Mouse (Mus musculus) heart, postnatal 14 days (tissue): ENCODE results near the gene Trmt10a. TPM values are rescaled to one million over a fixed set of nuclear protein-coding genes. Genes with fewer than 3 reads are reported as not detected.

ENCODE experiments used
- DNase-seq, 2 experiments: peaks; one replicate each; pipeline ENCODE4 v3.0.0; 2021 to 2022
- intact Hi-C: fragments of 180-260 bp; cut with DNase I; formaldehyde crosslinking; loops from one replicate; pipeline ENCODE4 v1.15.1; 2025
- long read RNA-seq, 2 experiments: library from polyadenylated mRNA; stranded (forward); transcript quantifications; one replicate each; pipeline ENCODE4 v2.0.0; 2021
- total RNA-seq, 2 experiments: library from RNA; stranded (reverse); gene quantifications; 2 replicates each; pipeline ENCODE4 v1.2.3; 2021

The Trmt10a gene
- 1 to 10 TPM; 1.6 to 3.4 TPM for total RNA-seq
- long read RNA-seq, experiment 1, full-length matches to known transcripts: 1 of 2 reads
- long read RNA-seq, experiment 1, partial matches to known transcripts: 0 of 2 reads
- long read RNA-seq, experiment 1, other reads (novel, unspliced or antisense): 1 of 2 reads
- long read RNA-seq, experiment 2, full-length matches to known transcripts: 1 of 6 reads
- long read RNA-seq, experiment 2, partial matches to known transcripts: 0 of 6 reads
- long read RNA-seq, experiment 2, other reads (novel, unspliced or antisense): 5 of 6 reads

GRCm38 (mm10) chr3:138143315-138144059 lies at the start of gene Trmt10a:
Trmt10a (plus strand) TSS chr3:138143448.
- peak; percentile 96 to 98 for DNase-seq
- intact Hi-C loops: loop anchor here (2.0 kb wide), 3 partner anchors 75 to 365 kb away; partner anchors contain the start of gene H2afz

DNA sequence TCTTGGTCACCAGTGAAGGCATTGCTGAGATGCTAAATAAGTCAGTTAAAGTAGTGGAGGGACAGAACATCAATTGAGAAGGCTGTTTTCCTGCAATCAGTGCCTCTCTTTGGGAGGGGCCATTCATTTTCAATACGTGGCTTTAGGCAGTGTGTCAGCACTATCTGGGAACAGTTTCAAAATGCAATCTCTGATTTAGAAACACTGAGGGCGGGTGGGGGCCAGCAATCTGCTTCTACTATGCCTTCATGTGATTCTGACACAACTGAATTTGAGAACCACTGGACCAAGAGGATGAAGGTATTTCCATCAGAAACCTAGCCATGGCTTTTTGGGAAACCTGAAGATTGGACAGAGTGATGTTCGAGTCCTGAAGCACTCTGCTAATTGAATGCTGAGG lies 47.9 kb upstream of the Trmt10a start:
- intact Hi-C loops: no loop called here
- DNase-seq: no peak

DNA sequence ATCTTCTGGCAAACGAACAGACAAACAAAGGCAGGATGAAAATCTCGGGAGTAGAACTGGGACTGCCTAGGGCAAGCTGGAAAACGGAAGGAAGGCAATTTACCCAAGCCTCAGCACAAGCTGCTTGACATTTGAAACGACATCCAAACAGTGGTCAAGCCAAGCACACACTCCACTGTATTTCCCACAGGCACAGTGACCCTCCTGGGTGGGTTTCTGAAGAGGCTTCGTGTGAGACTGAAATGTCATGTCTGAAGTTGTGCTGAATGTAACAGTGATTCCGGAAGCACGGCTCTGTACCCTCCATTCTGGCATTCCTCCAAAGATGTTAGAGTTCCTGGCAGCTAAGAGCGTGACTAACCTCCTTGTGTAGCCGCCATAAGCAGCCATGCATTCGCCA lies 47.5 kb upstream of the Trmt10a start:
- intact Hi-C loops: no loop called here
- no peak for DNase-seq

GRCm38 (mm10) chr3:138096263-138097028 lies 46.8 kb upstream of the Trmt10a start:
- intact Hi-C loops: no loop called here
- DNase-seq: no peak

- no peak for DNase-seq
- intact Hi-C loops: no loop called here
Measured at GRCm38 (mm10) chr3:138097718-138098117, 45.5 kb upstream of the Trmt10a start.

GRCm38 (mm10) chr3:138101936-138102335 lies 41.3 kb upstream of the Trmt10a start:
- no peak for DNase-seq
- intact Hi-C loops: no loop called here

DNA sequence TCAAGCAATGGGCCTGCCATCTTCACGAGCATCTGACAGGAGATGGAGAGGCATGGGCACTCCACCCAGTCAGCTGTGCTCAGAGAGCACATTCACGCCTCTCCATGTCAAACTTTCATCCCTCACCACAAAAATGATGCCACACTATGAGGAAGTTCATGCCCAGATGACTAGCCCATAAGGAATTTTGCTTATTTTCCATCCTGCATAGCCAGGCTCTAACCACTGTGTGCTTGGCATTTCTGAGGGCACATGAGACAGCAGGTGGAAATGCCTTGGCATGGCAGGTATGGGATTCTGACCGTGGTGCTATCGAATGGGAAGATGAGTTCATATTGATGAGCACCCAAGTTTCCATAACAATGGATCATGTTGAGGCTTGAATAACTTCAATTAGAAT lies 39.6 kb upstream of the Trmt10a start:
- intact Hi-C loops: no loop called here
- no peak for DNase-seq

DNA sequence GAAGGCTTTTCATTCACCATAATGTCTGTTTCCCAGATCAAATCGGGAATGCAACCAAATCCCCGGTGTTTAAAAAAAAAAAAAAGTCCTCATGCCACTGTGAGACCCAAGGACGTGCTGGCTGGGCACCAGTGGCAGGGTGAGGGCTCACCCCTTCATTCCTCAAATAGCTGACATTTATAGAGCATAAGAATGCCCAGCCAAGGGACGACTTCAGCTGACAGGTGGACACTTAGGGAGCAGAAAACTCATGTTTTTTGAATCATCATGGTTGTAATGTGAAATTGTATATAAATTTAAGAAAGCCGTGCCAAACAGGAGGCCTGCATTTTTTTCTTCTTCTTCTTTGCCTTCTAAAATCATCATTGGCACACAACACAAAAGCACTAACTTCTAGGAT lies 38.2 kb upstream of the Trmt10a start:
- DNase-seq: no peak
- intact Hi-C loops: no loop called here

- no peak for DNase-seq
- intact Hi-C loops: no loop called here
Measured at GRCm38 (mm10) chr3:138106887-138107286, 36.4 kb upstream of the Trmt10a start.

DNA sequence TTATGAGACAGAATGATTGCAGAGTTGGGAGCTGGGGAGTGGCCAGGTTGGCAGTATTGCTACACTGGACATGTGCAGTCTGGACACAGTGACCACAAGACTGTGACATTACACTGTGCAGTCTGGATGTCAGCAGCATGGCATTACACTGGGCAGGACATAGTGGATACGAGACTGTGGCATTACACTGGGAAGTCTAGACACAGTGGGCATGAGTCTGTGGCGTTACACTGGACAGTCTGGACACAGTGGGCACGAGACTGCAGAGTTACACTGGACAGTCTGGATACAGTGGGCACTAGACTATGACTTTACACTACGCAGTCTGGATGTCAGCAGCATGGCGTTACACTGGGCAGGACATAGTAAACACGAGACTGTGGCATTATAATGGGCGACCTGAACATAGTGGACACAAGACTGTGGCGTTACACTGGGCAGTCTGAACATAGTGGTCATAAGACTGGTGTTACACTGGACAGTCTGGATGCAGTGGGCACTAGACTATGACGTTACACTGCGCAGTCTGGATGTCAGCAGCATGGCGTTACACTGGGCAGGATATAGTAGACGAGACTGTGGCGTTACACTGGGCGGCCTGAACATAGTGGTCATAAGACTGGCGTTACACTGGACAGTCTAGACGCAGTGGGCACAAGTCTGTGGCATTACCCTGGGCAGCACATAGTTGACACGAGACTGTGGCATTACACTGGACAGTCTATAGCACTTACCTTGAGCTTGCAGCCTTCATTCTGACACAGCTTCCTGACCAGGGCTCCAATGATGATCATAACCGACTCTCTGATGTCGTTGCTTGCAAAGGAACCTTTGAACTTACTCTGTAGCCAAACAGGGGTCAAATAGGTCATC lies 32.1 kb upstream of the Trmt10a start:
- DNase-seq: no peak
- intact Hi-C loops: no loop called here

DNA sequence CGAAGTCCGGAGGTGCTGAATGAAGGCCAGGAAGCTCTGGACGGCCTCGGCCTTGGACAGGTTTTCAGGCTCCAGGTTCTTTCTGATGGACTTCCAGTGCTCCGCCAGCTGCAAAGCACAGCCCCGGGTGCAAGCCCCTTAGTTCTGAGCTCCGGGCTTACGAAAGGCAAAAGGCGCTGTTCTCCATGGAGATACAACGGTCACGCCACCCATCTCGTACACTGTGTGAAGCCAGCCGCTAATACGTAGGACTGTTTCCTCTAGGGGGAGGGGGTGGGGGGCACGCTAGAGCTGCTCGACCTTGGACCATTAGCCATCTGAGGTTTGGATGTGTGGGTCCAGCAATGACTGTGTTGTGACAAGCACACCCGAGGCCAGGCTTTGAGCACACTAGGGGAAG lies 29.1 kb upstream of the Trmt10a start:
- intact Hi-C loops: no loop called here
- no peak for DNase-seq

DNA sequence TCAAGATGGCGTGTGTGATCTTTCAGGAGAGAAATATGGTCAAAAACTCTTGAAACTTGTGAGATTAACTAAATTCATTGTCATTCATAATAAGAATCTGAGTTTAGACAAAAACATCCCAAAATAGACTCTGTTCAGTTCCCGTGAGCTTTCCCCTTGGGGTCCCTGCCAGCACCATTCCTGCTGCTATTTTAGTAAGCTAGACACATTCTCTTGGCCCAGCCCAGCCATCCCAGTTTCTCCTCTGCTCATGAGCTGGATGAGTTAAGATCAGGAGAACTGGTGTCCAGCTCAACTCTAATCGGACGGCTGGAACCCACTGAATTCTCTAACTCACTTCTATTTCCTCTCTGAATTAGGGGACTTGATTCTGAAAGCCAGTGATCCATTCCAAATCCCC lies 26.4 kb upstream of the Trmt10a start:
- intact Hi-C loops: no loop called here
- DNase-seq: peak; percentile 59 to 74

DNA sequence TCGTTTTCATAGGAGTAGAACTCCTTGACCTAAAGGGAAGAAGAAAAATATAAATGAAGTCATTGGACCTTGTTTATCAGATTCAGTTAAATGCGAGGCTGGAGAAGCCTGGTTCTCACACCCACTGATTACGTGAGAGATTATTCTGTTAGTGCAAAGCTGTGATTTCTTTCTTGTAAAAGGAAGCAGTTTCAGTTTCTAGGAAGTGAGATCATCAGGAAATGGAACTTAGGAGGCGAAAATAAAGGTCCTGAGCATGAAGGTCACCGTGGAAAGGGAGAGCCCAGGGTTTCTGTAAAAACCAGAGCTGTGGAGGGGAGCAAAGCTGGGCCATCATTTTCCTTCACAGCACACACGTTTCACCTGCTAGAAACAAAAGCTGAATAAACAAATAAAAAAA lies 24.9 kb upstream of the Trmt10a start:
- intact Hi-C loops: no loop called here
- no peak for DNase-seq

GRCm38 (mm10) chr3:138118831-138119230 lies 24.4 kb upstream of the Trmt10a start:
- DNase-seq: no peak
- intact Hi-C loops: no loop called here

DNA sequence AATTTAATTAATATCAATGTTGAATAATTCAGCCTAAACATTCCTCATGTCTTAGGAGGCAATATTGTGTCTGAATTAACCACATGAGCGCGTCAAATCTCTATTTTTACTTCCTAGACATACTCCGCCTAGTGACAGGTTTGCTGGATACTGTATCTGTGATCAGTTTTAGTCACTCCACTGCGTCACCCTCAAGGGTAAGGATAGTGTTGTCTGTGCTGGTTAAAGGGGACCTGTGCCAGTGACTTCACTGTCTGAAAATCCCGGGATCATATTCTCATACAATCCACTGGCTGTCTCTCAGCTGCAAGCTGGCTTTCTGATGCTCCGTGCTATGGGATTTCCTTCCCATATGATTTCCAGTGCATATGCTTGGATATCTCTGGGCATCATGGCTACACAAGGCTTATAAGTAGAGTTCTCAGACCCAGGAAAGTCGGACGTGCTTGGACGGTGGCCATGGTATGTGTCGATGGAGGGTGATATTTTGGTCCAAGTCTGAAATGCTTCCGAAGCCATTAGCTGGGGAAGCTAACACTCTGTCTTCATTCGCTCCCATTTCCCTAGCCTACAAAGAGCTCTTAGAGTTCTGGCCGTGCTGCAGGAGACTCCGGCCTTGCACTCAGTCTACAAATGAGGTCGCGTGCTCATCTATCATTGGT lies 23.7 kb upstream of the Trmt10a start:
- intact Hi-C loops: no loop called here

DNA sequence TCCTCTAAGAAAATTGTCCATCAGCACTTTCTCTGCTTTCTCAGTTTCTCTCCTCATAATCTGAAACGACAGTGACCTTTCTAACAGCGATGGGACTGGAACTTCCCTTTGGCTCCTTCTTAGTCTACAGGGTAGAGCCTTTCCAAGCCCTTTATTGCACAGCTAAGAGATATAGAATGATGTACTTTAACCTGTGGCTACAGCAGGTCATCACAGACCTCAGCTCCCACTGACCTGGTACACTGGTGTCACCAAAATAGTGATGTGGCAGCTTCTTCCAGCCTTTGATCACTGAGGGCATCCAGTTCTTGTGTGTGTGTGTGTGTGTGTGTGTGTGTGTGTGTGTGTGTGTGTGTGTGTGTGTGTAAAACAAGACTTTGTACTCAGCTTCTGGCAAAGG lies 21.8 kb upstream of the Trmt10a start:
- no peak for DNase-seq
- intact Hi-C loops: no loop called here

More for the DNA sequence above, 23.7 kb upstream of the Trmt10a start:
- peak in 1 of 2 experiments; percentile 32 for DNase-seq

- intact Hi-C loops: no loop called here
- no peak for DNase-seq
Measured at GRCm38 (mm10) chr3:138123842-138124241, 19.4 kb upstream of the Trmt10a start.

- intact Hi-C loops: no loop called here
- DNase-seq: no peak
Measured at GRCm38 (mm10) chr3:138129110-138129509, 14.1 kb upstream of the Trmt10a start.

DNA sequence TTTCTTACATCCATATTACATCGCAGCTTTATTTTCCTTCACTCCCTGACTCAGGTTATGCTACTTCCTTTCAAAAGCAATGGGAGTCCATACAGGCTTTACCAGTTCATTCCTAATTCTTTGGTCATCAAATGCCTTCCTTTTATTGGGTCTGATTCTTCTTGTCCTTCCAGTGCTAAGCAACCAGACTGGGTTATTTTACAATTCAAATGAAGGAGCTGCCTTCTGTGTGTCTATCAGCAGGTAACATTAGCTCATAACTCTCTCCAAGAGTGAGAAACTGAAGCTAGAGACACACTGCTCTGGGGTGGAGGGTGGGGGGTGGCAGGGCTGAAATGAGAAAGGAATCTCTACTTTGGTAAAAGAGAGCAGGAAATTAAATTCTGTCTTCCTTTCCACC lies 12.6 kb upstream of the Trmt10a start:
- no peak for DNase-seq
- intact Hi-C loops: no loop called here

DNA sequence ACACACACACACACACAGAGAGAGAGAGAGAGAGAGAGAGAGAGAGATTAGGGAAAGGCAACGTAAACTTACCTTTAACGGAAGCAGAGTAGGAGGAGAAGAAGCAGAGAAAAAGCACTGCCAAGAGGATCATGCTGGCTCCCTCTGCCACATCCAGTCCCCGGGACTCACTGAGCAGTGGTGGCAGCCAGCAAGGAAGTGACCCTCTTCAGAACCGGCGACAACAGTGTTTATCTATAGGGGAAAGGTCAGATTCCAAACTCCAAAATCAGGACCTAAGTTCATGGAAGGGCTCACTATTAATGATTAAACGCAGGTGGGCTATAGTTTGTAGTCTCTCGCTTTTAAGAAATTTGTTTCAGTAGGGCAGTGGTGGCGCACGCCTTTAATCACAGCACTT lies 12.1 kb upstream of the Trmt10a start:
- no peak for DNase-seq
- intact Hi-C loops: no loop called here
